Mouse (Mus musculus) liver, embryonic 13.5 days (tissue): ENCODE data around the gene Fmo3. TPM values are rescaled to one million over a fixed set of nuclear protein-coding genes. Genes with fewer than 3 reads are reported as not detected.

Experiments
- ATAC-seq: fragments of 200-750 bp; cut with Nextera tagmentation; 2 replicates; pipeline ENCODE4 v1.8.0; 2017; ENCODE audit warnings: low read depth, mild to moderate bottlenecking, moderate number of reproducible peaks, moderate library complexity
- DNase-seq: peaks from one replicate; pipeline ENCODE4 v3.0.0; 2022
- H3K27ac ChIP-seq: fragments of 300-500 bp; sonication (generic); 2 replicates; pipeline ENCODE4 v1.5.1; 2015; ENCODE audit warnings: moderate library complexity, mild to moderate bottlenecking, inconsistent platforms
- H3K27me3 ChIP-seq: fragments of 300-500 bp; sonication (generic); 2 replicates; pipeline ENCODE4 v1.6.1; 2015; ENCODE audit warnings: mild to moderate bottlenecking, inconsistent platforms
- H3K36me3 ChIP-seq: fragments of 300-500 bp; sonication (generic); 2 replicates; pipeline ENCODE4 v1.6.1; 2015; ENCODE audit warnings: mild to moderate bottlenecking, inconsistent platforms
- H3K4me1 ChIP-seq: fragments of 300-500 bp; sonication (generic); replicated peaks from 2 replicates; pipeline ENCODE4 v1.6.1; 2015; ENCODE audit warnings: inconsistent platforms
- H3K4me2 ChIP-seq: fragments of 300-500 bp; sonication (generic); 2 replicates; pipeline ENCODE4 v1.6.1; 2015; ENCODE audit warnings: inconsistent platforms, mild to moderate bottlenecking, moderate library complexity
- H3K4me3 ChIP-seq: fragments of 300-500 bp; sonication (generic); replicated peaks from 2 replicates; pipeline ENCODE4 v1.5.1; 2015; ENCODE audit warnings: mild to moderate bottlenecking, inconsistent platforms
- H3K9ac ChIP-seq: fragments of 300-500 bp; sonication (generic); 2 replicates; pipeline ENCODE4 v1.6.1; 2015; ENCODE audit warnings: mild to moderate bottlenecking, inconsistent platforms
- H3K9me3 ChIP-seq: fragments of 300-500 bp; sonication (generic); replicated peaks from 2 replicates; pipeline ENCODE4 v1.6.1; 2016; ENCODE audit warnings: inconsistent platforms
- WGBS: fragments of 180-500 bp; shearing (Covaris S2); methylation state at CpG from one replicate; pipeline ENCODE4 v1.1.7; 2015; ENCODE audit not compliant: insufficient replicate concordance; 5-methylcytosine and 5-hydroxymethylcytosine counted together
- polyA plus RNA-seq: library from polyadenylated mRNA; unstranded; fragments of >200 nt; fragmentation: Nextera tagmentation; extraction: Ambion mirVana; gene quantifications from 2 replicates; pipeline ENCODE4 v1.2.1, GENCODE M21; 2015

Gene Fmo3
- polyA plus RNA-seq, 1 experiment from 2014 or later, result not detected

GRCm38 (mm10) chr1:162947934-162948333, 36.4 kb downstream of the Fmo3 start:
- Histone ChIP-seq H3K27ac (no peak overlapping the region), H3K4me2 (no peak overlapping the region), H3K9me3 (no peaks in the 10 kb centered on the region), H3K4me3 (no peak overlapping the region), H3K4me1 (no peaks in the 10 kb centered on the region), H3K36me3 (no peaks in the 10 kb centered on the region), H3K27me3 (no peaks in the 10 kb centered on the region), H3K9ac (no peak overlapping the region)
- DNase-seq (no peak), ATAC-seq (no peak)
- WGBS, result 67% methylated on average over 6 of the region's 6 CpGs

- Histone ChIP-seq H3K4me1 (no peaks in the 10 kb centered on the region), H3K36me3 (no peaks in the 10 kb centered on the region)
- 57% methylated on average over 4 of the region's 4 CpGs for WGBS
Measured at GRCm38 (mm10) chr1:162946837-162947558, 37.3 kb downstream of the Fmo3 start.

GRCm38 (mm10) chr1:162943700-162944099, 40.6 kb downstream of the Fmo3 start:
- Histone ChIP-seq H3K4me2 (no peak overlapping the region), H3K9ac (no peak overlapping the region), H3K36me3 (no peaks in the 10 kb centered on the region), H3K9me3 (no peaks in the 10 kb centered on the region), H3K27me3 (no peaks in the 10 kb centered on the region), H3K27ac (no peak overlapping the region), H3K4me3 (no peak overlapping the region), H3K4me1 (no peaks in the 10 kb centered on the region)
- ATAC-seq (no peak), DNase-seq (no peak)
- WGBS, result 37% methylated on average over 6 of the region's 6 CpGs

More at GRCm38 (mm10) chr1:162946837-162947558, 37.3 kb downstream of the Fmo3 start:
- no peak overlapping the region for H3K9ac ChIP-seq
- H3K27ac ChIP-seq, result no peak overlapping the region
- DNase-seq, result no peak
- no peaks in the 10 kb centered on the region for H3K27me3 ChIP-seq
- no peak overlapping the region for H3K4me3 ChIP-seq
- no peak for ATAC-seq
- H3K9me3 ChIP-seq, result no peaks in the 10 kb centered on the region
- H3K4me2 ChIP-seq, result no peak overlapping the region

GRCm38 (mm10) chr1:162938696-162939351, 45.5 kb downstream of the Fmo3 start:
- no peaks in the 10 kb centered on the region for H3K9me3 ChIP-seq
- H3K4me2 ChIP-seq, result no peak overlapping the region
- H3K27me3 ChIP-seq, result no peaks in the 10 kb centered on the region
- no peak overlapping the region for H3K9ac ChIP-seq
- H3K4me3 ChIP-seq, result no peak overlapping the region
- ATAC-seq, result no peak
- H3K27ac ChIP-seq, result no peak overlapping the region
- H3K4me1 ChIP-seq, result no peaks in the 10 kb centered on the region
- WGBS, result 66% methylated on average over 4 of the region's 4 CpGs
- DNase-seq, result no peak
- no peaks in the 10 kb centered on the region for H3K36me3 ChIP-seq

- WGBS, result 65% methylated on average over 5 of the region's 5 CpGs
- Histone ChIP-seq H3K27ac (no peak overlapping the region), H3K36me3 (no peaks in the 10 kb centered on the region), H3K4me3 (no peak overlapping the region), H3K9ac (no peak overlapping the region), H3K4me2 (no peak overlapping the region), H3K27me3 (no peaks in the 10 kb centered on the region), H3K9me3 (no peaks in the 10 kb centered on the region), H3K4me1 (no peaks in the 10 kb centered on the region)
- DNase-seq (no peak), ATAC-seq (no peak)
Measured at GRCm38 (mm10) chr1:162937970-162938695, 46.2 kb downstream of the Fmo3 start.

- Histone ChIP-seq H3K27me3 (no peaks in the 10 kb centered on the region), H3K9ac (no peak within 1 kb of the TSS), H3K36me3 (no peaks in the 10 kb centered on the region), H3K4me1 (no peaks in the 10 kb centered on the region), H3K9me3 (no peaks in the 10 kb centered on the region), H3K4me3 (no peak within 1 kb of the TSS), H3K27ac (no peak within 1 kb of the TSS), H3K4me2 (no peak within 1 kb of the TSS)
- DNase-seq, result no peak
- WGBS, result 64% methylated on average over 6 of the region's 6 CpGs
- no peak for ATAC-seq
Measured at GRCm38 (mm10) chr1:162937415-162937814, 46.9 kb downstream of the Fmo3 start, which contains the start of gene Fmo6. Gene Fmo6 (minus strand): TSS chr1:162937515.

- no peak for DNase-seq
- Histone ChIP-seq H3K36me3 (no peaks in the 10 kb centered on the region), H3K4me2 (no peak overlapping the region), H3K9ac (no peak overlapping the region), H3K4me3 (no peak overlapping the region), H3K9me3 (no peaks in the 10 kb centered on the region), H3K4me1 (no peaks in the 10 kb centered on the region), H3K27ac (no peak overlapping the region), H3K27me3 (no peaks in the 10 kb centered on the region)
- no peak for ATAC-seq
- 59% methylated on average over 4 of the region's 4 CpGs for WGBS
Measured at GRCm38 (mm10) chr1:162934374-162935012, 49.8 kb downstream of the Fmo3 start.

GRCm38 (mm10) chr1:162932386-162932785, 51.9 kb downstream of the Fmo3 start:
- DNase-seq, result no peak
- no peaks in the 10 kb centered on the region for H3K4me1 ChIP-seq
- no peak overlapping the region for H3K4me2 ChIP-seq
- 75% methylated on average over 4 of the region's 4 CpGs for WGBS
- H3K27me3 ChIP-seq, result no peaks in the 10 kb centered on the region
- no peak overlapping the region for H3K4me3 ChIP-seq
- H3K36me3 ChIP-seq, result no peaks in the 10 kb centered on the region
- no peak overlapping the region for H3K27ac ChIP-seq
- H3K9ac ChIP-seq, result no peak overlapping the region
- H3K9me3 ChIP-seq, result no peaks in the 10 kb centered on the region
- no peak for ATAC-seq

GRCm38 (mm10) chr1:162931880-162932279, 52.4 kb downstream of the Fmo3 start:
- Histone ChIP-seq H3K27me3 (no peaks in the 10 kb centered on the region), H3K4me2 (no peak overlapping the region), H3K36me3 (no peaks in the 10 kb centered on the region), H3K9ac (no peak overlapping the region), H3K9me3 (no peaks in the 10 kb centered on the region), H3K4me1 (no peaks in the 10 kb centered on the region), H3K27ac (no peak overlapping the region), H3K4me3 (no peak overlapping the region)
- WGBS, result 65% methylated on average over 5 of the region's 5 CpGs
- no peak for DNase-seq
- no peak for ATAC-seq

GRCm38 (mm10) chr1:162931310-162931875, 52.9 kb downstream of the Fmo3 start:
- Histone ChIP-seq H3K27ac (no peak overlapping the region), H3K4me3 (no peak overlapping the region), H3K9me3 (no peaks in the 10 kb centered on the region), H3K4me1 (no peaks in the 10 kb centered on the region), H3K27me3 (no peaks in the 10 kb centered on the region), H3K9ac (no peak overlapping the region), H3K4me2 (no peak overlapping the region), H3K36me3 (no peaks in the 10 kb centered on the region)
- no peak for ATAC-seq
- 50% methylated on average over 4 of the region's 4 CpGs for WGBS
- no peak for DNase-seq

GRCm38 (mm10) chr1:162930631-162931030, 53.7 kb downstream of the Fmo3 start:
- ATAC-seq (no peak), DNase-seq (no peak)
- no peaks in the 10 kb centered on the region for H3K36me3 ChIP-seq
- H3K27ac ChIP-seq, result no peak overlapping the region
- H3K9ac ChIP-seq, result no peak overlapping the region
- H3K4me1 ChIP-seq, result no peaks in the 10 kb centered on the region
- no peak overlapping the region for H3K4me2 ChIP-seq
- 42% methylated on average over 2 of the region's 2 CpGs for WGBS
- H3K27me3 ChIP-seq, result no peaks in the 10 kb centered on the region
- no peaks in the 10 kb centered on the region for H3K9me3 ChIP-seq
- no peak overlapping the region for H3K4me3 ChIP-seq
